Mouse (Mus musculus): ENCODE results near the gene Tnfsf11. TPM values are rescaled to one million over a fixed set of nuclear protein-coding genes. Genes with fewer than 3 reads are reported as not detected.

Gene Tnfsf11
- polyA plus RNA-seq, 1 experiment = 0.18 TPM

- Histone ChIP-seq H3K79me2 (ENCODE audit: control insufficient read depth, insufficient read depth) (no peaks in the 10 kb centered on the region), H3K4me3 (no peak overlapping the region), H3K36me3 (ENCODE audit: control insufficient read depth, insufficient read depth) (no peaks in the 10 kb centered on the region), H3K27me3 (ENCODE audit: control insufficient read depth, insufficient read depth, insufficient read length) (no peaks in the 10 kb centered on the region), H3ac (ENCODE audit: control insufficient read depth, insufficient read length) (no peak overlapping the region), H3K4me2 (ENCODE audit: low read depth) (no peak overlapping the region)
- TF ChIP-seq MAX (IDR thresholded peaks at IDR 0.05; ENCODE audit: low read depth) = no peak
- TF ChIP-seq USF1 (IDR thresholded peaks at IDR 0.05; ENCODE audit: low read depth) = no peak
- no peak for TF ChIP-seq POLR2A (IDR thresholded peaks at IDR 0.05; ENCODE audit: insufficient read length, low read depth)
- TF ChIP-seq REST (IDR thresholded peaks at IDR 0.05; ENCODE audit: insufficient read depth, insufficient read length) = no peak
- no peak for TF ChIP-seq POLR2AphosphoS2 (IDR thresholded peaks at IDR 0.05; ENCODE audit: insufficient read length, low read depth)
- no peak for TF ChIP-seq MYOD1 (IDR thresholded peaks at IDR 0.05; ENCODE audit: control insufficient read depth in 1 of 3, insufficient read length in 2 of 3, low read depth in 2 of 3)
- no peak for TF ChIP-seq TCF12 (IDR thresholded peaks at IDR 0.05; ENCODE audit: insufficient read depth, poor library complexity, severe bottlenecking)
- no peak for TF ChIP-seq E2F4 (IDR thresholded peaks at IDR 0.05; ENCODE audit: insufficient read depth)
- no peak for TF ChIP-seq CEBPB (IDR thresholded peaks at IDR 0.05; ENCODE audit: insufficient read depth, poor library complexity, severe bottlenecking)
- no peak for TF ChIP-seq SRF (IDR thresholded peaks at IDR 0.05; ENCODE audit: control insufficient read depth, insufficient read length, low read depth)
Measured at GRCm38 (mm10) chr14:78322916-78323315, 15.1 kb upstream of the Tnfsf11 start.

- Histone ChIP-seq H3K4me2 (ENCODE audit: low read depth) (no peak overlapping the region), H3K79me2 (ENCODE audit: control insufficient read depth, insufficient read depth) (no peaks in the 10 kb centered on the region), H3K27me3 (ENCODE audit: control insufficient read depth, insufficient read depth, insufficient read length) (no peaks in the 10 kb centered on the region), H3K36me3 (ENCODE audit: control insufficient read depth, insufficient read depth) (no peaks in the 10 kb centered on the region), H3ac (ENCODE audit: control insufficient read depth, insufficient read length) (no peak overlapping the region), H3K4me3 (no peak overlapping the region)
- TF ChIP-seq TCF3 (IDR thresholded peaks at IDR 0.05; ENCODE audit: insufficient read length, low read depth) (no peak), MYOD1 (IDR thresholded peaks at IDR 0.05; ENCODE audit: control insufficient read depth in 1 of 3, insufficient read length in 2 of 3, low read depth in 2 of 3) (no peak)
Measured at GRCm38 (mm10) chr14:78320248-78320647, 12.4 kb upstream of the Tnfsf11 start.

GRCm38 (mm10) chr14:78319580-78319979 lies 11.7 kb upstream of the Tnfsf11 start:
- H3K4me2 ChIP-seq (ENCODE audit: low read depth) = no peak overlapping the region
- H3K36me3 ChIP-seq (ENCODE audit: control insufficient read depth, insufficient read depth) = no peaks in the 10 kb centered on the region
- no peaks in the 10 kb centered on the region for H3K27me3 ChIP-seq (ENCODE audit: control insufficient read depth, insufficient read depth, insufficient read length)
- H3K4me3 ChIP-seq = no peak overlapping the region
- TF ChIP-seq SRF (IDR thresholded peaks at IDR 0.05; ENCODE audit: control insufficient read depth, insufficient read length, low read depth) = no peak
- TF ChIP-seq POLR2A (IDR thresholded peaks at IDR 0.05; ENCODE audit: insufficient read length, low read depth) = no peak
- no peak for TF ChIP-seq TCF12 (IDR thresholded peaks at IDR 0.05; ENCODE audit: insufficient read depth, poor library complexity, severe bottlenecking)
- no peak for TF ChIP-seq MYOD1 (IDR thresholded peaks at IDR 0.05; ENCODE audit: control insufficient read depth in 1 of 3, insufficient read length in 2 of 3, low read depth in 2 of 3)
- TF ChIP-seq TCF3 (IDR thresholded peaks at IDR 0.05; ENCODE audit: insufficient read length, low read depth) = no peak
- no peak for TF ChIP-seq CEBPB (IDR thresholded peaks at IDR 0.05; ENCODE audit: insufficient read depth, poor library complexity, severe bottlenecking)
- no peak for TF ChIP-seq POLR2AphosphoS2 (IDR thresholded peaks at IDR 0.05; ENCODE audit: insufficient read length, low read depth)
- no peak for TF ChIP-seq MAX (IDR thresholded peaks at IDR 0.05; ENCODE audit: low read depth)
- no peak for TF ChIP-seq REST (IDR thresholded peaks at IDR 0.05; ENCODE audit: insufficient read depth, insufficient read length)
- no peak for TF ChIP-seq USF1 (IDR thresholded peaks at IDR 0.05; ENCODE audit: low read depth)
- no peak for TF ChIP-seq E2F4 (IDR thresholded peaks at IDR 0.05; ENCODE audit: insufficient read depth)
- no peak for TF ChIP-seq MYOG (IDR thresholded peaks at IDR 0.05; ENCODE audit: control insufficient read depth in 1 of 3, insufficient read depth in 1 of 3, insufficient read length in 2 of 3, low read depth in 2 of 3)
- H3K79me2 ChIP-seq (ENCODE audit: control insufficient read depth, insufficient read depth) = no peaks in the 10 kb centered on the region
- no peak overlapping the region for H3ac ChIP-seq (ENCODE audit: control insufficient read depth, insufficient read length)

- TF ChIP-seq POLR2AphosphoS2 (IDR thresholded peaks at IDR 0.05; ENCODE audit: insufficient read length, low read depth) (no peak), MYOG (IDR thresholded peaks at IDR 0.05; ENCODE audit: control insufficient read depth in 1 of 3, insufficient read depth in 1 of 3, insufficient read length in 2 of 3, low read depth in 2 of 3) (no peak), POLR2A (IDR thresholded peaks at IDR 0.05; ENCODE audit: insufficient read length, low read depth) (no peak)
- Histone ChIP-seq H3K79me2 (ENCODE audit: control insufficient read depth, insufficient read depth) (no peaks in the 10 kb centered on the region), H3K4me2 (ENCODE audit: low read depth) (no peak overlapping the region), H3K27me3 (ENCODE audit: control insufficient read depth, insufficient read depth, insufficient read length) (no peaks in the 10 kb centered on the region), H3K36me3 (ENCODE audit: control insufficient read depth, insufficient read depth) (no peaks in the 10 kb centered on the region), H3K4me3 (no peak overlapping the region), H3ac (ENCODE audit: control insufficient read depth, insufficient read length) (no peak overlapping the region)
Measured at GRCm38 (mm10) chr14:78319000-78319399, 11.2 kb upstream of the Tnfsf11 start.

- Histone ChIP-seq H3K4me2 (ENCODE audit: low read depth) (no peak overlapping the region), H3ac (ENCODE audit: control insufficient read depth, insufficient read length) (no peak overlapping the region), H3K79me2 (ENCODE audit: control insufficient read depth, insufficient read depth) (no peaks in the 10 kb centered on the region), H3K36me3 (ENCODE audit: control insufficient read depth, insufficient read depth) (no peaks in the 10 kb centered on the region), H3K4me3 (no peak overlapping the region), H3K27me3 (ENCODE audit: control insufficient read depth, insufficient read depth, insufficient read length) (no peaks in the 10 kb centered on the region)
- no peak for TF ChIP-seq TCF3 (IDR thresholded peaks at IDR 0.05; ENCODE audit: insufficient read length, low read depth)
- TF ChIP-seq USF1 (IDR thresholded peaks at IDR 0.05; ENCODE audit: low read depth) = no peak
- TF ChIP-seq MAX (IDR thresholded peaks at IDR 0.05; ENCODE audit: low read depth) = no peak
- no peak for TF ChIP-seq REST (IDR thresholded peaks at IDR 0.05; ENCODE audit: insufficient read depth, insufficient read length)
- no peak for TF ChIP-seq MYOD1 (IDR thresholded peaks at IDR 0.05; ENCODE audit: control insufficient read depth in 1 of 3, insufficient read length in 2 of 3, low read depth in 2 of 3)
- no peak for TF ChIP-seq POLR2A (IDR thresholded peaks at IDR 0.05; ENCODE audit: insufficient read length, low read depth)
- no peak for TF ChIP-seq E2F4 (IDR thresholded peaks at IDR 0.05; ENCODE audit: insufficient read depth)
- TF ChIP-seq SRF (IDR thresholded peaks at IDR 0.05; ENCODE audit: control insufficient read depth, insufficient read length, low read depth) = no peak
- TF ChIP-seq CEBPB (IDR thresholded peaks at IDR 0.05; ENCODE audit: insufficient read depth, poor library complexity, severe bottlenecking) = no peak
- TF ChIP-seq TCF12 (IDR thresholded peaks at IDR 0.05; ENCODE audit: insufficient read depth, poor library complexity, severe bottlenecking) = no peak
- TF ChIP-seq MYOG (IDR thresholded peaks at IDR 0.05; ENCODE audit: control insufficient read depth in 1 of 3, insufficient read depth in 1 of 3, insufficient read length in 2 of 3, low read depth in 2 of 3) = no peak
- no peak for TF ChIP-seq POLR2AphosphoS2 (IDR thresholded peaks at IDR 0.05; ENCODE audit: insufficient read length, low read depth)
Measured at GRCm38 (mm10) chr14:78317623-78318022, 9.8 kb upstream of the Tnfsf11 start.

Measured in myocyte (in vitro differentiated cells).